15 mouse cellular contexts compared by ENCODE assay signal in the genomic region with DNA sequence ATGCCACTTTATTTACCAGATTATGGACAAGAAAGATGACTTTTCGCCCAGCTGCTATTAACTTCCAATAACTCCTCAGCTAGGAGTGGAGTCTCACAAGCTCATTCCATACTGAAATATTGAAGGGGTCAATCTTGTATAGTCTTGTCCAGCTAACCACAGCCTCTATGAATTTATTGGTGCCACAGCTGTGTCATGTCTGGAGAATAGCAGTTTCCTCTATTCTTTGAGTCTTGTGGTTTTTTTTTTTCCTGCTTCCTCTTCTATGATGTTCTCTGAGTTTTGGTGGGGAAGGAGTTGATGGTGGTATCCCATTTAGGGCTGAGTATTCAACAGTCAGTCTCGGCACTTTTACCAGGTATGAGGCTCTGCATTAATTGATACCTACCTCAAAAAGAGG.
"Had no signal": no experiment of that assay in that cellular context is flagged by ENCODE, and none has a peak within 500 bp of the region (broad histone marks: within the 10 kb centered on the region; RNA-seq: fewer than 3 reads in every experiment).

No protein-coding gene starts in this region.

- H3K27ac ChIP-seq: intestine, embryonic 15.5 days; layer of hippocampus, adult 2 months; limb, embryonic 12.5 days; liver, embryonic 14.5 days; midbrain, embryonic 10.5 days; neural tube, embryonic 13.5 days; stomach, embryonic 15.5 days had no signal

- H3K4me3 ChIP-seq: intestine, embryonic 15.5 days; layer of hippocampus, adult 2 months; limb, embryonic 12.5 days; midbrain, embryonic 10.5 days; neural tube, embryonic 13.5 days; stomach, embryonic 15.5 days had no signal

- H3K4me1 ChIP-seq: intestine, embryonic 15.5 days; limb, embryonic 12.5 days; midbrain, embryonic 10.5 days; neural tube, embryonic 13.5 days; stomach, embryonic 15.5 days had no signal

- ATAC-seq: intestine, embryonic 15.5 days had no signal

- H3K27me3 ChIP-seq: intestine, embryonic 15.5 days; limb, embryonic 12.5 days; neural tube, embryonic 13.5 days; stomach, embryonic 15.5 days had no signal

- H3K4me2 ChIP-seq: intestine, embryonic 15.5 days; limb, embryonic 12.5 days; neural tube, embryonic 13.5 days; stomach, embryonic 15.5 days had no signal

- H3K9ac ChIP-seq: intestine, embryonic 15.5 days; limb, embryonic 12.5 days; liver, embryonic 14.5 days; neural tube, embryonic 13.5 days; stomach, embryonic 15.5 days had no signal

- DNase-seq: kidney, adult 18-20 months; kidney, postnatal 4 days; liver; lung, adult 2 months; lung, postnatal 14 days; midbrain, embryonic 14.5 days; thymus, adult 2 months; thymus, postnatal 25 days had no signal

- H3K9me3 ChIP-seq: intestine, embryonic 15.5 days; limb, embryonic 12.5 days; midbrain, embryonic 10.5 days; neural tube, embryonic 13.5 days; stomach, embryonic 15.5 days had no signal
